Mouse (Mus musculus) liver, postnatal 0 days (tissue): Measurements from ENCODE around the gene Fscn3.

ENCODE experiments used
- CTCF ChIP-seq: sonication (generic); IDR thresholded peaks from 2 replicates; pipeline ENCODE4 v1.5.1; 2016; ENCODE audit warnings: antibody characterized with exemption, low read depth
- EP300 ChIP-seq: IDR thresholded peaks from 2 replicates; pipeline ENCODE4 v1.6.1; 2016; ENCODE audit warnings: antibody characterized with exemption, low read depth, mild to moderate bottlenecking

DNA sequence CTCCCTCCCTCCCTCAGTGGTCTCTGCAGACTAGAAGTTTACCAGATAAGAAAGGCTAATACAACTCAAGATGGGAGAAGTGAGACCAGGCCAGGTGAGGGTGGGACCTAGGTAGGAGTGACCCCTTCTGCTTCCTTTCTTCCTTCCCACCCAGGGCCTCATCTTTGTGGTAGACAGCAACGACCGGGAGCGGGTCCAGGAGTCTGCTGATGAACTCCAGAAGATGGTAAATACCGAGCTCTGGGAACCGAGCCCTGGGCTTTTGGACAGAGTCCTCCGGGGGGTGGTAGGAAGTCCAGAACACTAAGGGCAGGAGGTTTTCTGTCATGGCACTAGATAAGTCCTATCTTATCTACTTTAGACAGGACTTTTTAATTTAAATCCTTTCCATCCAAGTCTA is 2.6 kb upstream of the Fscn3 start:
- TF ChIP-seq EP300, result no peak
- TF ChIP-seq CTCF, result no peak
